Mouse (Mus musculus): Measurements from ENCODE around the gene Lypd1.

The Lypd1 gene

GRCm38 (mm10) chr1:125912601-125913600 lies at the start of gene Lypd1:
Lypd1 (minus strand) TSS chr1:125913101.
- CTCF ChIA-PET = interaction anchor here in 1 of 4 experiments (0.7 kb wide), 1 partner anchor 72 kb away, joined by 3 read pairs; no protein-coding TSS in a partner anchor
- POLR2A ChIA-PET = interaction anchor here in 1 of 4 experiments (0.7 kb wide), 1 partner anchor 303 kb away, joined by 5 read pairs; no protein-coding TSS in a partner anchor

- ChIA-PET POLR2A (no interaction called here), CTCF (no interaction called here)
These were observed 38.1 kb upstream of the Lypd1 start for GRCm38 (mm10) chr1:125951026-125951425.

GRCm38 (mm10) chr1:125949076-125949475 lies 36.2 kb upstream of the Lypd1 start:
- POLR2A ChIA-PET = no interaction called here
- CTCF ChIA-PET = no interaction called here

GRCm38 (mm10) chr1:125945136-125945535 lies 32.2 kb upstream of the Lypd1 start:
- ChIA-PET CTCF (no interaction called here), POLR2A (no interaction called here)

- POLR2A ChIA-PET = no interaction called here
- CTCF ChIA-PET = no interaction called here
These were observed 30.4 kb upstream of the Lypd1 start for GRCm38 (mm10) chr1:125943305-125943704.

GRCm38 (mm10) chr1:125925486-125925885 lies 12.6 kb upstream of the Lypd1 start:
- POLR2A ChIA-PET = no interaction called here

GRCm38 (mm10) chr1:125923062-125923461 lies 10.2 kb upstream of the Lypd1 start:
- ChIA-PET POLR2A (no interaction called here), CTCF (no interaction called here)

More at GRCm38 (mm10) chr1:125925486-125925885, 12.6 kb upstream of the Lypd1 start:
- CTCF ChIA-PET = interaction anchor here in 1 of 4 experiments (0.6 kb wide), 1 partner anchor 696 kb away, joined by 9 read pairs; no protein-coding TSS in a partner anchor

GRCm38 (mm10) chr1:125920696-125921095 lies 7.8 kb upstream of the Lypd1 start:
- ChIA-PET POLR2A (no interaction called here), CTCF (no interaction called here)

- POLR2A ChIA-PET = interaction anchor here in 1 of 4 experiments (0.5 kb wide), 1 partner anchor 119 kb away, joined by 3 read pairs; no protein-coding TSS in a partner anchor
- CTCF ChIA-PET = interaction anchor here in 3 of 4 experiments (0.5 to 1.5 kb wide), 4 partner anchors 122 to 520 kb away, joined by 3 to 8 read pairs (median 3); no protein-coding TSS in a partner anchor
These were observed 928 bp downstream of the Lypd1 start for GRCm38 (mm10) chr1:125911901-125912445.

GRCm38 (mm10) chr1:125911337-125911900 lies 1.5 kb downstream of the Lypd1 start:
- POLR2A ChIA-PET = interaction anchor here in 1 of 4 experiments (0.5 kb wide), 1 partner anchor 119 kb away, joined by 3 read pairs; no protein-coding TSS in a partner anchor

GRCm38 (mm10) chr1:125910871-125911265 lies 2.0 kb downstream of the Lypd1 start:
- POLR2A ChIA-PET = interaction anchor here in 1 of 4 experiments (0.7 kb wide), 1 partner anchor 40 kb away, joined by 8 read pairs; no protein-coding TSS in a partner anchor
- CTCF ChIA-PET = interaction anchor here in 3 of 4 experiments (0.6 to 1.5 kb wide), 9 partner anchors 56 to 521 kb away, joined by 3 to 8 read pairs (median 3); no protein-coding TSS in a partner anchor

More at GRCm38 (mm10) chr1:125911337-125911900, 1.5 kb downstream of the Lypd1 start:
- CTCF ChIA-PET = interaction anchor here (0.5 to 1.5 kb wide), 11 partner anchors 57 to 521 kb away, joined by 3 to 8 read pairs (median 3); no protein-coding TSS in a partner anchor

- ChIA-PET CTCF (interaction anchor here in 1 of 4 experiments (0.9 to 1.5 kb wide), 2 partner anchors 121 to 522 kb away, joined by 3 to 8 read pairs; no protein-coding TSS in a partner anchor), POLR2A (interaction anchor here in 1 of 4 experiments (0.7 kb wide), 1 partner anchor 40 kb away, joined by 8 read pairs; no protein-coding TSS in a partner anchor)
These were observed 2.6 kb downstream of the Lypd1 start for GRCm38 (mm10) chr1:125910211-125910870.

- POLR2A ChIA-PET = no interaction called here
- CTCF ChIA-PET = interaction anchor here in 1 of 4 experiments (0.6 kb wide), 1 partner anchor 1574 kb away, joined by 3 read pairs; no protein-coding TSS in a partner anchor
These were observed 19.7 kb downstream of the Lypd1 start for GRCm38 (mm10) chr1:125893158-125893557.

- ChIA-PET POLR2A (no interaction called here), CTCF (no interaction called here)
These were observed 42.8 kb downstream of the Lypd1 start for GRCm38 (mm10) chr1:125870056-125870455.

- CTCF ChIA-PET = interaction anchor here in 1 of 4 experiments (0.6 kb wide), 1 partner anchor 241 kb away, joined by 6 read pairs; no protein-coding TSS in a partner anchor
- POLR2A ChIA-PET = interaction anchor here in 2 of 4 experiments (0.6 kb wide), 2 partner anchors 66 to 351 kb away, joined by 3 to 5 read pairs; no protein-coding TSS in a partner anchor
These were observed 54.3 kb downstream of the Lypd1 start for GRCm38 (mm10) chr1:125858631-125859030.

- POLR2A ChIA-PET = interaction anchor here in 1 of 4 experiments (2.4 kb wide), 1 partner anchor 15 kb away, joined by 9 read pairs; no protein-coding TSS in a partner anchor
- CTCF ChIA-PET = interaction anchor here in 2 of 4 experiments (0.6 kb wide), 2 partner anchors 56 to 125 kb away, joined by 4 read pairs; no protein-coding TSS in a partner anchor
These were observed 58.3 kb downstream of the Lypd1 start for GRCm38 (mm10) chr1:125854646-125855045.

GRCm38 (mm10) chr1:125839746-125840392 lies 73.0 kb downstream of the Lypd1 start:
- ChIA-PET POLR2A (interaction anchor here in 3 of 4 experiments (0.6 to 1.5 kb wide), 4 partner anchors 12 to 153 kb away, joined by 3 to 9 read pairs (median 4); no protein-coding TSS in a partner anchor), CTCF (interaction anchor here in 2 of 4 experiments (0.5 to 1.5 kb wide), 3 partner anchors 50 to 73 kb away, joined by 3 to 4 read pairs (median 3); partner anchors contain the start of gene Lypd1 (in 1 of the 2))

Data from embryonic stem cell, embryonic (primary cell).